Mouse (Mus musculus) brain, embryonic 14.5 days (tissue): ENCODE measurements around the gene Specc1l. TPM values are rescaled to one million over a fixed set of nuclear protein-coding genes. Genes with fewer than 3 reads are reported as not detected.
"Not testable (repeated sequence)": the region's sequence is repeated elsewhere in the genome, so short reads cannot be mapped to it uniquely, and the experiment has no call there.

Source experiments
- DNase-seq: peaks from one replicate; pipeline ENCODE4 v3.0.0-alpha.2; 2011; ENCODE audit warnings: low read depth
- CTCF ChIP-seq: fragments of 200-500 bp; IDR thresholded peaks from 2 replicates; pipeline ENCODE4 v1.5.1; 2012; ENCODE audit warnings: inconsistent platforms, mild to moderate bottlenecking, moderate library complexity, borderline replicate concordance; ENCODE audit not compliant: insufficient read depth, insufficient read length; ENCODE audit errors: extremely low read depth
- POLR2A ChIP-seq: fragments of 200-500 bp; IDR thresholded peaks from 2 replicates; pipeline ENCODE4 v1.6.1; 2012; ENCODE audit warnings: mild to moderate bottlenecking, inconsistent platforms, borderline replicate concordance; ENCODE audit not compliant: poor library complexity, insufficient read depth, insufficient read length, severe bottlenecking; ENCODE audit errors: extremely low read depth
- polyA plus RNA-seq: library from polyadenylated mRNA; depleted of rRNA; stranded (reverse); fragments of >200 nt; gene quantifications from 2 replicates; pipeline ENCODE4 v1.2.3, GENCODE M21; 2012

Gene Specc1l
- polyA plus RNA-seq, 1 experiment: 42.0 TPM

GRCm38 (mm10) chr10:75291338-75291737 is 79.5 kb downstream of the Specc1l start:
- DNase-seq: no peak
- TF ChIP-seq POLR2A (no peak), CTCF (no peak)

GRCm38 (mm10) chr10:75292206-75292605 is 80.3 kb downstream of the Specc1l start:
- DNase-seq: not testable (repeated sequence)

GRCm38 (mm10) chr10:75293288-75293687 is 81.4 kb downstream of the Specc1l start:
- TF ChIP-seq CTCF (no peak), POLR2A (no peak)
- DNase-seq: no peak

GRCm38 (mm10) chr10:75294362-75294761 is 82.5 kb downstream of the Specc1l start:
- no peak for TF ChIP-seq CTCF
- TF ChIP-seq POLR2A: no peak
- no peak for DNase-seq

GRCm38 (mm10) chr10:75294926-75295325 is 83.1 kb downstream of the Specc1l start:
- no peak for DNase-seq
- TF ChIP-seq CTCF (no peak), POLR2A (no peak)

GRCm38 (mm10) chr10:75298608-75299007 is 86.7 kb downstream of the Specc1l start:
- TF ChIP-seq CTCF: no peak
- no peak for TF ChIP-seq POLR2A
- DNase-seq: no peak

- no peak for DNase-seq
- TF ChIP-seq POLR2A (no peak), CTCF (no peak)
These were observed 88.0 kb downstream of the Specc1l start for GRCm38 (mm10) chr10:75299785-75300418.

GRCm38 (mm10) chr10:75301195-75301806 is 89.4 kb downstream of the Specc1l start:
- DNase-seq: no peak
- TF ChIP-seq CTCF: no peak
- no peak for TF ChIP-seq POLR2A

GRCm38 (mm10) chr10:75301937-75302336 is 90.1 kb downstream of the Specc1l start:
- DNase-seq: no peak
- TF ChIP-seq CTCF: no peak
- TF ChIP-seq POLR2A: no peak

- TF ChIP-seq CTCF (no peak), POLR2A (no peak)
- DNase-seq: no peak
These were observed 90.7 kb downstream of the Specc1l start for GRCm38 (mm10) chr10:75302536-75302935.

GRCm38 (mm10) chr10:75303324-75304048 is 91.6 kb downstream of the Specc1l start:
- TF ChIP-seq POLR2A: no peak
- TF ChIP-seq CTCF: no peak
- DNase-seq: peak; percentile 82

GRCm38 (mm10) chr10:75304049-75304405 is 92.2 kb downstream of the Specc1l start:
- TF ChIP-seq CTCF: no peak
- no peak for TF ChIP-seq POLR2A
- DNase-seq: no peak

GRCm38 (mm10) chr10:75304413-75304812 is 92.5 kb downstream of the Specc1l start:
- TF ChIP-seq POLR2A: no peak
- TF ChIP-seq CTCF: no peak
- peak; percentile 19 for DNase-seq
